Mouse (Mus musculus) cerebellum, adult 2 months (tissue): Measurements from ENCODE around the gene Rap1gds1. TPM values are rescaled to one million over a fixed set of nuclear protein-coding genes. Genes with fewer than 3 reads are reported as not detected.

Experiments used
- DNase-seq, 2 experiments: peaks; one replicate each; pipeline ENCODE4 v3.0.0; 2021
- H3K27ac ChIP-seq: fragments of 200-500 bp; 2 replicates; pipeline ENCODE4 v1.5.1; 2012; ENCODE audit warnings: low read length, control low read depth, inconsistent platforms; ENCODE audit not compliant: insufficient read depth
- H3K27me3 ChIP-seq: fragments of 200-500 bp; 2 replicates; pipeline ENCODE4 v1.6.1; 2012; ENCODE audit warnings: inconsistent platforms, mild to moderate bottlenecking, low read length, moderate library complexity; ENCODE audit not compliant: control insufficient read depth, insufficient read depth
- H3K4me1 ChIP-seq: fragments of 200-500 bp; 2 replicates; pipeline ENCODE4 v1.6.1; 2011; ENCODE audit warnings: low read length; ENCODE audit not compliant: control insufficient read depth, insufficient read depth
- H3K4me3 ChIP-seq: fragments of 200-500 bp; replicated peaks from 2 replicates; pipeline ENCODE3; 2011; ENCODE audit warnings: mild to moderate bottlenecking, low read depth, low read length, control low read depth; ENCODE audit not compliant: insufficient read depth
- CTCF ChIP-seq: fragments of 200-500 bp; IDR thresholded peaks from 2 replicates; pipeline ENCODE4 v1.5.1; 2011; ENCODE audit warnings: low read depth, mild to moderate bottlenecking, control low read depth, low read length, moderate library complexity, borderline replicate concordance; ENCODE audit not compliant: insufficient read depth
- POLR2A ChIP-seq: fragments of 200-500 bp; IDR thresholded peaks from 2 replicates; pipeline ENCODE4 v1.6.1; 2011; ENCODE audit warnings: low read length, control low read depth, borderline replicate concordance; ENCODE audit not compliant: insufficient read depth
- WGBS: fragments of 180-500 bp; shearing (Covaris S2); methylation state at CpG from one replicate; pipeline ENCODE4 v1.1.7; 2018; 5-methylcytosine and 5-hydroxymethylcytosine counted together
- polyA plus RNA-seq: library from polyadenylated mRNA; depleted of rRNA; stranded (reverse); fragments of >200 nt; gene quantifications from 2 replicates; pipeline ENCODE4 v1.2.3, GENCODE M21; 2012

Gene Rap1gds1
- polyA plus RNA-seq, 1 experiment, result 206 TPM

- DNase-seq, result no peak
- TF ChIP-seq POLR2A, result no peak
- WGBS, result 90% methylated on average over 8 of the region's 8 CpGs
- no peak overlapping the region for H3K4me3 ChIP-seq
- no peak overlapping the region for H3K27ac ChIP-seq
- H3K4me1 ChIP-seq, result no peaks in the 10 kb centered on the region
- H3K27me3 ChIP-seq, result no peaks in the 10 kb centered on the region
These were observed 138.2 kb downstream of the Rap1gds1 start for GRCm38 (mm10) chr3:138936780-138937179.

DNA sequence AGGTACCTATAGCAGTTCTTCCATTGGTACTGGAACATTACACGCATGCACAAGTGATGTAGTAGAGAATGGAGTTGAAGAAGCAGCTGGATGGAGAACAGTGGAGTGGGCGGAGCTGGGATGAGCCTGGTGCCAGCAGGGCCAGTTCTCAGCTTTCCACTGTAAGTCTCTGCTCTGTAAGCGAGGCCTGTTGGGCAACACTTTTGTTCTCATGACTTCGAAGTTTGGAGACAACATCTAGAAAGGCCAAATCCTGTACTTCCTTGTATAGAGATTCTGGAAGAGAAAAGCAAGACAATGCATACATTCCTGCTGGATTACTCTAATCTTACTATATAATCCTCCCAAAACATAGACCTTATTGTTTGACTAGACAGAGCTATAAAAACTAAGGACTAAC is 147.6 kb downstream of the Rap1gds1 start:
- DNase-seq, result no peak
- WGBS, result 93% methylated on average over 4 of the region's 4 CpGs
- no peaks in the 10 kb centered on the region for H3K27me3 ChIP-seq

DNA sequence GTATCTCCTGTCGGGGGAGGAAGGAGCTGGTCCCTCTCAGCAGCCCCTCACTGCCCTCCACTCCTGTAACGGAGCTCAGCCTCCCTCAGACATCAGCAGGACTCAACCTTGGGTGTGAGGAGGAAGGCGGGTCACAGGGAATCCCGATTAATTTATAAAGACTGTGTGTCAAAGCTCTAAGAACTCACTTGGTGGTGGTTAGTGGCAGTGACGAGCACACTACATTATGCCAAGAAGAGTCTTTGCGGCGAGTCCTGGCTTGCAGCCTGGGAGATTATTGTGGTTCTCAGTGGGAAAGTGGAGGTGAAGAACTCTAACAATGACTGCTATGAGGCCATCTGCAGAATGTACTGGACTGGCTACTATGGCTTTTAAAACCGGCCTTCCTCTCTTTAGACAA is 148.8 kb downstream of the Rap1gds1 start:
- H3K27ac ChIP-seq, result no peak overlapping the region
- H3K4me3 ChIP-seq, result no peak overlapping the region
- 47% methylated on average over 8 of the region's 8 CpGs for WGBS
- TF ChIP-seq CTCF (no peak), POLR2A (no peak)
- H3K4me1 ChIP-seq, result no peaks in the 10 kb centered on the region
- DNase-seq, result no peak
- H3K27me3 ChIP-seq, result no peaks in the 10 kb centered on the region

More for the DNA sequence above, 147.6 kb downstream of the Rap1gds1 start:
- Histone ChIP-seq H3K27ac (no peak overlapping the region), H3K4me1 (no peaks in the 10 kb centered on the region), H3K4me3 (no peak overlapping the region)
- TF ChIP-seq CTCF (no peak), POLR2A (no peak)

GRCm38 (mm10) chr3:138918241-138918640 is 156.8 kb downstream of the Rap1gds1 start:
- WGBS, result 95% methylated on average over 4 of the region's 4 CpGs
- no peak overlapping the region for H3K4me3 ChIP-seq
- H3K4me1 ChIP-seq, result no peaks in the 10 kb centered on the region; the same call in 1 of the 2 replicates
- TF ChIP-seq CTCF (no peak), POLR2A (no peak)
- no peaks in the 10 kb centered on the region; the same call in 1 of the 2 replicates for H3K27me3 ChIP-seq
- H3K27ac ChIP-seq, result no peak overlapping the region
- DNase-seq, result no peak

DNA sequence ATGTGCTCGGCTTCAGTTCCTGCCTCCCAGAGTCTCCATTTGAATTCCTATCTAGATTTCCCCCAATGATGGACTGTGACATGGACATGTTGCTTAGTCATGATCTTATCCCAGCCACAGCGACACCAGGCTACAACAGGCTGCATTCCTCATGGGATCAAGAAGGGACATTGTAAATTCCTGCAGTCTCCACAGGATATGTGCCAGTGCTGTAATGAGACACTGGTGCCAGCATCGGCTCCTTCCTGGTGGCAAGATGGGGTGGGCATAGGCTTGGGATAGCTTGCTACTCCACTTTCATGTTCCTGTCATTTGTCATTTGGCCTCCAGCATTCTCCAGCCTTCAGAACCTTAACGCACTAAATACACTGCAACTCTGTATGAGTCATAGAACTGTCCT is 158.0 kb downstream of the Rap1gds1 start:
- H3K27me3 ChIP-seq, result no peaks in the 10 kb centered on the region; the same call in 1 of the 2 replicates
- no peaks in the 10 kb centered on the region; the same call in 1 of the 2 replicates for H3K4me1 ChIP-seq
- TF ChIP-seq POLR2A, result no peak
- no peak for TF ChIP-seq CTCF
- H3K27ac ChIP-seq, result no peak overlapping the region
- no peak overlapping the region for H3K4me3 ChIP-seq
- WGBS, result 68% methylated on average over 4 of the region's 4 CpGs
- no peak for DNase-seq

- H3K4me3 ChIP-seq, result no peak overlapping the region
- no peak for DNase-seq
- no peak overlapping the region for H3K27ac ChIP-seq
- H3K4me1 ChIP-seq, result no peaks in the 10 kb centered on the region; the same call in 1 of the 2 replicates
- WGBS, result 78% methylated on average over 4 of the region's 4 CpGs
- H3K27me3 ChIP-seq, result no peaks in the 10 kb centered on the region; the same call in 1 of the 2 replicates
- TF ChIP-seq CTCF, result no peak
- TF ChIP-seq POLR2A, result no peak
These were observed 158.4 kb downstream of the Rap1gds1 start for GRCm38 (mm10) chr3:138916591-138916990.

DNA sequence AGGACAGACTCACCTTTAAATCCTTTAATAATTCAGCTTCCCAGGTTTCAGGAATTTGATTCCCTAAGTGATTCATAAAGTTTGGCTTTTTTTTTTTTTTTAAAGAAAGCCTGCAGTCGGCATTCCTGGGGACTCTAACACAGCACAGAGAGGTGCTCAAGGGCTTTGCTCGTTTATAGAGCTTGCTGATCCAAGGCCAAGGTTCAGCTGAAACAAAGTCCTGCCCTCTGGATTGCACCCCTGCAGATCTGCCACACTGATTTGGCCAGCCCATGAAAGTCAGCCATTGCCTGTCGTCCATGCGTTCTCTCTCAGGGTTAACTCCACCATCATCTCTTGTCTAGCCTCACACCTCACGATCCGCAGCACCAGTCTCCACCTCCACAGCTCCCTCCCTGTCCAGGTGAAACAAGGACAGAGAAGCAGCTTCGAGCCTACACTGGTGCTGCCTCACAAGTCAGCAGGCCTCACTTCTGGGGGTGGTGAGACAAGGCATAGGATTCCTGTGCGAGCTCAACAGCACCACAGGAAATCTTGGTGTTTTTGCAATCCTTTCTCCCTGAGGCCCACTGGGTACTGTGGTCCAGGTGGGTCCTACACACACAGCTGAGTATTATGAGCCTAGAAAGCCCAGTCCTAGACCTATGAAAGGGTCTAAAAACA is 160.2 kb downstream of the Rap1gds1 start:
- no peaks in the 10 kb centered on the region; the same call in 1 of the 2 replicates for H3K27me3 ChIP-seq
- DNase-seq, result no peak
- H3K4me3 ChIP-seq, result no peak overlapping the region
- no peak overlapping the region for H3K27ac ChIP-seq
- TF ChIP-seq CTCF, result no peak
- TF ChIP-seq POLR2A, result no peak
- H3K4me1 ChIP-seq, result no peaks in the 10 kb centered on the region; the same call in 1 of the 2 replicates
- 66% methylated on average over 8 of the region's 8 CpGs for WGBS

DNA sequence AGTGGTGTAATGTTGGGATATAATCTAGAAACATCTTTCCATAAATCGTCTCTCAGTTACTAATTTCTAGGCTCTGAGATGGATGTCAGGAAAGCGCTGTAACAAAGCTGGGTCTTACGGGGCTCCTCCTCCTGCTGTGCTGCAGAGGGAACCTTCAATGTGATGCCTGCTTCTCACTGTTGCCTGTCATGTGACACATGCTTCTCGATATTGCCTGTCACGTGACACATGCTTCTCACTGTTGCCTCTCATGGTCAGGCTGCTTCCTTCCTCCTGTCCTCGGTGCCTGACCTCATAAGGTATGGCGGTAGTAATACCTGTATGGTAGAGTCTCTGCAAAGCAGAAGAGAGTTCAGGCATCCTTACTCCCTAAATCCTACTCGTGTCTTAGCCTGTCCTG is 162.5 kb downstream of the Rap1gds1 start:
- Histone ChIP-seq H3K4me1 (no peaks in the 10 kb centered on the region; the same call in 1 of the 2 replicates), H3K4me3 (no peak overlapping the region), H3K27me3 (no peaks in the 10 kb centered on the region), H3K27ac (no peak overlapping the region)
- TF ChIP-seq CTCF (no peak), POLR2A (no peak)
- DNase-seq, result no peak
- WGBS, result 88% methylated on average over 8 of the region's 8 CpGs
